Mouse (Mus musculus) testis, adult 2 months (tissue): ENCODE data around the gene Gpr68. TPM values are rescaled to one million over a fixed set of nuclear protein-coding genes. Genes with fewer than 3 reads are reported as not detected.

ENCODE experiments used
- H3K27ac ChIP-seq: fragments of 200-500 bp; 2 replicates; pipeline ENCODE4 v1.5.1; 2012; ENCODE audit warnings: low read depth, low read length; ENCODE audit not compliant: control insufficient read depth, insufficient read depth
- H3K27me3 ChIP-seq: fragments of 200-500 bp; 2 replicates; pipeline ENCODE4 v1.6.1; 2012; ENCODE audit warnings: mild to moderate bottlenecking, low read length, moderate library complexity; ENCODE audit not compliant: control insufficient read depth, insufficient read depth
- H3K36me3 ChIP-seq: fragments of 200-500 bp; 2 replicates; pipeline ENCODE4 v1.6.1; 2012; ENCODE audit warnings: mild to moderate bottlenecking, low read length; ENCODE audit not compliant: control insufficient read depth, insufficient read depth
- H3K4me1 ChIP-seq: fragments of 200-500 bp; 2 replicates; pipeline ENCODE4 v1.6.1; 2012; ENCODE audit warnings: low read length; ENCODE audit not compliant: control insufficient read depth, insufficient read depth
- H3K4me3 ChIP-seq: fragments of 200-500 bp; 2 replicates; pipeline ENCODE4 v1.5.1; 2012; ENCODE audit warnings: low read depth, mild to moderate bottlenecking, low read length, moderate library complexity, mixed read lengths; ENCODE audit not compliant: control insufficient read depth
- CTCF ChIP-seq: fragments of 200-500 bp; IDR thresholded peaks from 2 replicates; pipeline ENCODE4 v1.5.1; 2012; ENCODE audit warnings: low read depth, mild to moderate bottlenecking, inconsistent platforms, low read length, moderate library complexity; ENCODE audit not compliant: control insufficient read depth, insufficient read depth, insufficient replicate concordance
- POLR2A ChIP-seq: fragments of 200-500 bp; IDR thresholded peaks from 2 replicates; pipeline ENCODE4 v1.6.1; 2012; ENCODE audit warnings: low read depth, mild to moderate bottlenecking, inconsistent platforms, low read length, moderate library complexity; ENCODE audit not compliant: control insufficient read depth
- polyA plus RNA-seq: library from polyadenylated mRNA; depleted of rRNA; stranded (reverse); fragments of >200 nt; gene quantifications from 2 replicates; pipeline ENCODE4 v1.2.3, GENCODE M21; 2012

Gpr68 gene
- polyA plus RNA-seq, 1 experiment, result 3.1 TPM

- H3K27ac ChIP-seq, result no peak overlapping the region
- TF ChIP-seq CTCF (no peak), POLR2A (no peak)
- no peak overlapping the region for H3K4me3 ChIP-seq
- no peaks in the 10 kb centered on the region for H3K27me3 ChIP-seq
- no peaks in the 10 kb centered on the region for H3K36me3 ChIP-seq
- H3K4me1 ChIP-seq, result no peaks in the 10 kb centered on the region; the same call in 1 of the 2 replicates
Observed at GRCm38 (mm10) chr12:100883168-100883567, 24.8 kb downstream of the Gpr68 start.

GRCm38 (mm10) chr12:100878556-100878955 lies 29.4 kb downstream of the Gpr68 start:
- Histone ChIP-seq H3K27me3 (no peaks in the 10 kb centered on the region), H3K4me1 (no peaks in the 10 kb centered on the region; the same call in 1 of the 2 replicates), H3K4me3 (no peak overlapping the region), H3K27ac (no peak overlapping the region), H3K36me3 (no peaks in the 10 kb centered on the region)
- TF ChIP-seq POLR2A (no peak), CTCF (no peak)

GRCm38 (mm10) chr12:100877936-100878335 lies 30.1 kb downstream of the Gpr68 start:
- Histone ChIP-seq H3K27ac (no peak overlapping the region), H3K4me1 (no peaks in the 10 kb centered on the region; the same call in 1 of the 2 replicates), H3K27me3 (no peaks in the 10 kb centered on the region), H3K36me3 (no peaks in the 10 kb centered on the region), H3K4me3 (no peak overlapping the region)
- TF ChIP-seq CTCF (no peak), POLR2A (no peak)

GRCm38 (mm10) chr12:100875960-100876359 lies 32.0 kb downstream of the Gpr68 start:
- no peaks in the 10 kb centered on the region; the same call in 1 of the 2 replicates for H3K4me1 ChIP-seq
- no peaks in the 10 kb centered on the region for H3K36me3 ChIP-seq
- no peaks in the 10 kb centered on the region for H3K27me3 ChIP-seq
- no peak overlapping the region for H3K4me3 ChIP-seq
- no peak overlapping the region for H3K27ac ChIP-seq
- no peak for TF ChIP-seq POLR2A
- no peak for TF ChIP-seq CTCF

GRCm38 (mm10) chr12:100875553-100875952 lies 32.4 kb downstream of the Gpr68 start:
- Histone ChIP-seq H3K4me3 (no peak overlapping the region), H3K27me3 (no peaks in the 10 kb centered on the region), H3K36me3 (no peaks in the 10 kb centered on the region), H3K4me1 (no peaks in the 10 kb centered on the region; the same call in 1 of the 2 replicates), H3K27ac (no peak overlapping the region)
- TF ChIP-seq CTCF (no peak), POLR2A (no peak)

GRCm38 (mm10) chr12:100873612-100874011 lies 34.4 kb downstream of the Gpr68 start:
- Histone ChIP-seq H3K4me1 (no peaks in the 10 kb centered on the region; the same call in 1 of the 2 replicates), H3K27me3 (no peaks in the 10 kb centered on the region), H3K27ac (no peak overlapping the region), H3K36me3 (no peaks in the 10 kb centered on the region), H3K4me3 (no peak overlapping the region)
- TF ChIP-seq CTCF (no peak), POLR2A (no peak)

- Histone ChIP-seq H3K27me3 (no peaks in the 10 kb centered on the region), H3K4me3 (no peak overlapping the region), H3K36me3 (no peaks in the 10 kb centered on the region), H3K4me1 (no peaks in the 10 kb centered on the region; the same call in 1 of the 2 replicates), H3K27ac (no peak overlapping the region)
- TF ChIP-seq CTCF, result no peak
- TF ChIP-seq POLR2A, result no peak
Observed at GRCm38 (mm10) chr12:100871841-100872240, 36.2 kb downstream of the Gpr68 start.

GRCm38 (mm10) chr12:100871234-100871633 lies 36.8 kb downstream of the Gpr68 start:
- H3K27me3 ChIP-seq, result no peaks in the 10 kb centered on the region
- H3K36me3 ChIP-seq, result no peaks in the 10 kb centered on the region
- H3K4me3 ChIP-seq, result no peak overlapping the region
- no peaks in the 10 kb centered on the region; the same call in 1 of the 2 replicates for H3K4me1 ChIP-seq
- H3K27ac ChIP-seq, result no peak overlapping the region
- no peak for TF ChIP-seq CTCF
- no peak for TF ChIP-seq POLR2A
